Mouse (Mus musculus): ENCODE measurements around the gene Vmn1r11.

The Vmn1r11 gene

DNA sequence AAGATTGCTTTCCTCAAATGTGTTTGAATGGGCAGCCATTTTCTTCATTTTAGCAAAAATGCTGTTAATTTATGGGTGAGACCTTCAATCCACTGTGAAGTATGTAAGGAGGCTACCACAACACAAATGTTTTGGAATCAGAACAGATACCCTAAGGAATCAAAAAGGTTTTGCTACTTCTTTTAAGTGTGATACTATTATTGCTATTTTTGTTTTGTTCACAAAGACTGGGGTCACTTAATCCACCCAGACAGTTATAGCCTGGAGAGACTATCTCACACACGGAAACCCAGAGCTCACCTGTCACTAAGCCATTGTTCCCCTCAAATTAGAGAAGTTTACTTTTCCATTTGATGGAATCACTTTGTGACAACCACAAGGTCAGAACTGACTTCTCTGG, at the start of gene Vmn1r11:
TSS of gene Vmn1r11 (plus strand) at position 301 of the 400 bp plus-strand sequence.
- no peak for DNase-seq

DNA sequence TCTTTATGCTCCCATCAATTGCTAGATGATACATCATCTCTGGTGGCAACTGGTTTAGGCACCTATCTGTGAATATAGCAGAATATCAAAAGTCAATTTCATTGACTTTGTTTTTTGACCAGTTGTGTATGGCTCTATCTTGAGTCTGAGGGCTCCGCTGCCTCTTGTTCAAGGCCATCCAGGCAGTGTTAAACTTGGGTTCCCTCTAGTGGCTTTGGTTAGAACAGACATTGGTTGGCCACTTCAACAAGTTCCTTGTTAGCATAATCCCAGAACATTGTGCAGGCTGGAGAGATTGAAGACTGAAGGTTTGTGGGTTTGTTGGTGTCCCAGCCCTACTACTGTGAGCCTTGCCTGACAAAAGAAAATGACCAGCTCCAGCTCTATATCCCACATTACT, 26.9 kb upstream of the Vmn1r11 start:
- no peak for DNase-seq

DNA sequence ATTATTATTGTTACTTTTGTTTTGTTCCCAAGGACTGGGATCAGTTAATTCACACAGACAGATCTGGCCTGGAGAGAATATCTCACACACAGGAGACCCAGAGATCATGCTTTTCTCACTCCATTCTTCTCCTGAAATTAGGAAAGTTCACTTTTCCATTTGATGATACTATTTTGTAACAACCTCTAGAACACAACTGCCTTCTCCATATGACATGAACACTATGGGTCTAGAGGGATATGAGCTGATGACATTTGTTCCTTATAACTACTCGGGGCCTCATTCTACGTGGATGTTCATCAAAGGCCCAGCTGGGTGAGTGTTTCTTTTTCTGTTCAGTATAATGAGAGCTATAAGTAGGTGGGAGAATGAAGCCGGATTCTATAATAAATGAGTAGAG, 24.1 kb upstream of the Vmn1r11 start, which contains the start of gene Vmn1r10:
TSS of gene Vmn1r10 (plus strand) at position 301 of the 400 bp plus-strand sequence.
- no peak for DNase-seq

DNA sequence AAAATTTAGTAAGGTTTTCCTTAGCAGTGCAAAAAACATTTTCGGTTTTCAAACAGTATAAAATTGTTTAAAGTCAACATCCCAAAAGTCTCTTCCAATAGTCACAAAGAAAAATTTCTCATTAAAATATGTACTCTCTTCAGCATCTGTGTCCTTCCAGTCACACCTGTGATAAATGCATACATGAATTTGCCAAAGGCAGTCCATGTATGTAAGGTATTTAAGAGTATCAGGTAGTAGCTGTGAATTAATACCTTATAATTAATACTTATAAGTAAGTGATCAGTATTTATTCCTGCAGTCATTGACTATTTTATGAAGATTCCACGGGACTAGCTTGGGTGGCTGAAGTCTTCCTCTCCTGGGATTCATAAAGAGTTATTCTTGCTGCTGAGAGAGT, 23.4 kb downstream of the Vmn1r11 start, which contains the start of gene Vmn1r12:
TSS of gene Vmn1r12 (plus strand) at position 301 of the 400 bp plus-strand sequence.
- no peak for DNase-seq
